Mouse (Mus musculus) neural tube, embryonic 13.5 days (tissue): ENCODE results near the gene Aim2. TPM values are rescaled to one million over a fixed set of nuclear protein-coding genes. Genes with fewer than 3 reads are reported as not detected.

Experiments used
- ATAC-seq: fragments of 200-750 bp; cut with Nextera tagmentation; 2 replicates; pipeline ENCODE4 v1.8.0; 2017; ENCODE audit warnings: low read depth, mild to moderate bottlenecking, moderate TSS enrichment, moderate library complexity
- H3K27ac ChIP-seq: fragments of 300-500 bp; sonication (generic); replicated peaks from 2 replicates; pipeline ENCODE4 v1.5.1; 2015; ENCODE audit warnings: moderate library complexity, mild to moderate bottlenecking, inconsistent platforms
- H3K27me3 ChIP-seq: fragments of 300-500 bp; sonication (generic); 2 replicates; pipeline ENCODE4 v1.6.1; 2015; ENCODE audit warnings: mild to moderate bottlenecking, inconsistent platforms
- H3K36me3 ChIP-seq: fragments of 300-500 bp; sonication (generic); 2 replicates; pipeline ENCODE4 v1.6.1; 2015; ENCODE audit warnings: mild to moderate bottlenecking, inconsistent platforms
- H3K4me1 ChIP-seq: fragments of 300-500 bp; sonication (generic); replicated peaks from 2 replicates; pipeline ENCODE4 v1.6.1; 2015; ENCODE audit warnings: inconsistent platforms
- H3K4me2 ChIP-seq: fragments of 300-500 bp; sonication (generic); 2 replicates; pipeline ENCODE4 v1.6.1; 2015; ENCODE audit warnings: inconsistent platforms, mild to moderate bottlenecking, moderate library complexity
- H3K4me3 ChIP-seq: fragments of 300-500 bp; sonication (generic); 2 replicates; pipeline ENCODE4 v1.5.1; 2015; ENCODE audit warnings: mild to moderate bottlenecking, inconsistent platforms
- H3K9ac ChIP-seq: fragments of 300-500 bp; sonication (generic); 2 replicates; pipeline ENCODE4 v1.6.1; 2015; ENCODE audit warnings: moderate library complexity, mild to moderate bottlenecking, inconsistent platforms
- H3K9me3 ChIP-seq: fragments of 300-500 bp; sonication (generic); 2 replicates; pipeline ENCODE4 v1.6.1; 2016; ENCODE audit warnings: inconsistent platforms
- WGBS: fragments of 180-500 bp; shearing (Covaris S2); methylation state at CpG from one replicate; pipeline ENCODE4 v1.1.7; 2015; 5-methylcytosine and 5-hydroxymethylcytosine counted together
- polyA plus RNA-seq: library from polyadenylated mRNA; unstranded; fragments of >200 nt; fragmentation: Nextera tagmentation; extraction: Ambion mirVana; gene quantifications from 2 replicates; pipeline ENCODE4 v1.2.1, GENCODE M21; 2015

Gene Aim2
- polyA plus RNA-seq, 1 experiment from 2014 or later: 2.3 TPM

DNA sequence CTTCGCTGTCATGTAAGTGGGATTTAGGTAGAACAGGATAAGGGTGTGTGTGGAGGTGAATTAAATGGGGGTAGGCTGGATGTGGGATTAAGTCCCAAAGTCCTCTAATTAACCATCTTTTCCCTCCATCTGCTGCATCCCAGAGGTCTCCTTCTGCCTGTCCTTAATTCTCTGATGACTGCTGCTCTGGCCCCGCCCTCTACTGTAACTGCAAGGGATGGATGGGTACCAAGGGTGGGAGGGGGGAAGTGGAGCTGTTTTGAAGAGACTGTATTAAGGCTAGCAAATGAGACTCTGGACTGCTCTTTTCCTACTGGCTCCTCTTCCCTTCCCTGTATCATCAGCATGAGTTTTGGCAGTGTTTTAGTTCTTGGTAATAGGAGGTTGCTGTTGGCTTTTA lies 18.9 kb downstream of the Aim2 start:
- H3K27ac ChIP-seq: no peak overlapping the region
- H3K9ac ChIP-seq: no peak overlapping the region
- no peak for ATAC-seq
- no peaks in the 10 kb centered on the region for H3K9me3 ChIP-seq
- 62% methylated on average over 2 of the region's 2 CpGs for WGBS
- no peak overlapping the region for H3K4me3 ChIP-seq
- peaks cover 43% of the 10 kb centered on the region for H3K4me1 ChIP-seq
- no peaks in the 10 kb centered on the region for H3K36me3 ChIP-seq
- no peak overlapping the region for H3K4me2 ChIP-seq
- no peaks in the 10 kb centered on the region for H3K27me3 ChIP-seq

DNA sequence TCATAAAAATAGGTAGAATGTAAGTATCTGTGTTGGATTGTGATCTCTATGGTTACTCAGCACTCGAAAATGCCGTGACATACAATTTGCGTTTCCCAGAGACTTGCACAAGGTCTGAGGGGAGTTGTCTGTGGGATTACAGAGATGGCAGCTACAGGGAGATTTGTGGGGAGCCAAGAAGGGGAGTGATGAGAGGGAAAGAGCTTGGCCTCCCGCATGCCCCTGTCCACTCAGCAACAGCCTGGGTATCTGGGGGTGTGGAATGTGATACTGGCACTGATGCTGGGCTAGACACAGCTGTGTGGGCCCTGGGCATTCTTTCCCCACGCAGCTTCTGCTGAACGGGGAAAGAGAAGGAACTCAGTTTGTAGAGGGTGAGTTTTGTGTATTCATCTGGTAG lies 19.8 kb downstream of the Aim2 start:
- peak overlapping the region; percentile 9; the same call in 1 of the 2 replicates for H3K27ac ChIP-seq
- no peaks in the 10 kb centered on the region for H3K27me3 ChIP-seq
- H3K9me3 ChIP-seq: no peaks in the 10 kb centered on the region
- H3K9ac ChIP-seq: no peak overlapping the region
- H3K36me3 ChIP-seq: no peaks in the 10 kb centered on the region
- H3K4me1 ChIP-seq: peaks cover 34% of the 10 kb centered on the region
- ATAC-seq: no peak
- 67% methylated on average over 6 of the region's 6 CpGs for WGBS
- no peak overlapping the region for H3K4me3 ChIP-seq
- no peak overlapping the region for H3K4me2 ChIP-seq

DNA sequence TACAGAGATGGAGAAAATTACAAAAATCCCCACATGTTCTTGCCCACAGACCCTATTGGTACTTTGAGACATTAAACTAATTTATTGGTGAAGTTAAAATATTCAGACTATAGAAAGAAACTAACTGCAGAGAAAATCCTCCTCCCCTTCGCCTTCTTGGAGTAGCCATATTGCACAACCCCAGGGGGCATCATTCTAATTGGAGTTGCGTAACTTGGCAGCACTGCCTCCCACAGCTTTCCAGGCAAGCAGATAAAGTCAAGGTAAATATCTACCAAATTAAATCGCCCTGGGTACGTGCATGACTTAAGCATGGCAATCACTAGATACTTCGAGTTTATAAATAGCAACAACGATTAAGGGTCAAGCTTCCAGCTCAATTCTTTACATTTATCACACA lies 20.9 kb downstream of the Aim2 start:
- Histone ChIP-seq H3K9me3 (no peaks in the 10 kb centered on the region), H3K27me3 (no peaks in the 10 kb centered on the region), H3K4me1 (peaks cover 25% of the 10 kb centered on the region; the same call in 1 of the 2 replicates), H3K4me3 (no peak overlapping the region), H3K36me3 (no peaks in the 10 kb centered on the region), H3K4me2 (no peak overlapping the region), H3K9ac (no peak overlapping the region), H3K27ac (no peak overlapping the region)
- WGBS: 72% methylated on average over 6 of the region's 6 CpGs
- no peak for ATAC-seq

DNA sequence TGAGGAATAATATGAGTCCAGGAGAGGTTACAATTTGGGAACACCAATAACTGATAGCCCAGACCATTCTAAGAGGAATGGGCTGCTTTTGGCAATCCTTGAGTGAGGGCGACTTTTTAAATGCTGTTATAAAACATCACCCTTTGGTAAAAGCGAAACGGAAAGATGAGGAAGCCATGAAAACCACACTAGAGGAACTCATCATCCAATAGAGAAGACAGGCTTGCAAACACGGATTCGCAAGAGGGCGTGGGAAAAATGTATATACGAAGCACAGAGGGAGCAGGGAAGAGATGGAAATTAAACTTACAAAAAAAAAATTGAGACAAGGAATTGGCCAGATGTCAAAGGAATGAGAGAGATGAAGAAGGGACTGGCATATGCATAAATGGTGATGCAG lies 23.3 kb downstream of the Aim2 start:
- no peaks in the 10 kb centered on the region for H3K36me3 ChIP-seq
- H3K9ac ChIP-seq: no peak overlapping the region
- no peaks in the 10 kb centered on the region for H3K9me3 ChIP-seq
- 82% methylated on average over 7 of the region's 7 CpGs for WGBS
- H3K4me3 ChIP-seq: no peak overlapping the region
- H3K27me3 ChIP-seq: no peaks in the 10 kb centered on the region
- peaks cover 18% of the 10 kb centered on the region; the same call in 1 of the 2 replicates for H3K4me1 ChIP-seq
- no peak overlapping the region for H3K4me2 ChIP-seq
- no peak for ATAC-seq
- H3K27ac ChIP-seq: no peak overlapping the region

DNA sequence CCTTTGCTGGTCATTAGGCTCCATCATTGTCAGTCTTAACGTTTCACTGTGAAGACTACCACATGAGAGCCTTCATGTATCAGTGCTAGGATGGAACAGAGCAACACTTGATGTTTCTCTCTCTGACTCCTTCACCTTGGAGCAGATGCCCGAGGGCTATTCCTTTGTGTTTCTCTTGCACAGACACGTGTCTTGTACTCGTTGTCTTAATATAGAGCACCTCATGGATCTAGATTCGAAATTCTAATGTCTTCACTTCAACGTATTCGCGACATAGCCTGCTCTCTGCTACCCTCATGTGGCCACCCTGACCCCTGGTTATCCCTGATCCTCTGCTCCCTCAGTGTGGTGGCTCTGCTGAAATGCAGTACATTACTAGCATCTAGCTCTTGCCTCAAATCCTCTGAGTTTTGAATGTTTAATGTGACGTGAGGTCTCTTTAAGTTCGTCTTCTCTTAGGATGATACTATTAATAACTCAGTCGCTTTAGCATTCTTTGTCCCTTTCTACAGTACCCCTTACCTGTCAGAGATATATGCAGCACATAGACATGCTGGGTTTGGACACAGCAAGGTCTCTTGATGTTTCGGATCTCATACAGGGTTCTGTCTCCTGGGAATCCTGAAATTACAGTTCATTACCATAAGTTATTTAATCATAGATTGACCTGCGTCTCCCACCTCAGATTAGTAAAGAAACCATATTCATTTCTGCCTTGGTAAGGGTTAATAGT lies 26.9 kb downstream of the Aim2 start:
- Histone ChIP-seq H3K4me1 (no peaks in the 10 kb centered on the region), H3K9me3 (no peaks in the 10 kb centered on the region), H3K9ac (no peak overlapping the region), H3K36me3 (no peaks in the 10 kb centered on the region), H3K4me3 (no peak overlapping the region), H3K4me2 (peak overlapping the region; percentile 35), H3K27me3 (no peaks in the 10 kb centered on the region), H3K27ac (no peak overlapping the region)
- 29% methylated on average over 13 of the region's 13 CpGs for WGBS
- ATAC-seq: peak; percentile 88

DNA sequence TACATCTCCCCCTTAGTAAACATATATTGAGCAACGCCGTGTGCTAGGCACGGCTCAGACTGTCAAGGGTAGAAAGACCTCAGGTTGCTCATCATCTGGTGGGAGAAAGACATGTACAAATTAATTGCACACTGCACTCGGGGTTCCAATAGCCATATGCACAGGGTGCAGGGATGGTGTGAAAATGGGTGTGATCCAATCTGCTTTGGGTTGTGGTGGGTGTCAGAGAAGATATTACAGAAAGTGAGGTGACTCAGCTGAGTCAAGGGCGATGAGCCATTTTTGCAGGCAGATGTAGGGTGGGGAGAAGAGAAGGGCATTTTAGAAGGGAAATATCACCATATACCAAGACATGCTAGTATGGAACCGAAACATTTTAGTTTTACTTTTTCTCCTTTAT lies 30.8 kb downstream of the Aim2 start:
- no peak overlapping the region for H3K27ac ChIP-seq
- no peak overlapping the region for H3K4me2 ChIP-seq
- H3K4me3 ChIP-seq: no peak overlapping the region
- H3K9me3 ChIP-seq: no peaks in the 10 kb centered on the region
- 92% methylated on average over 6 of the region's 6 CpGs for WGBS
- H3K36me3 ChIP-seq: no peaks in the 10 kb centered on the region
- H3K27me3 ChIP-seq: no peaks in the 10 kb centered on the region
- no peaks in the 10 kb centered on the region for H3K4me1 ChIP-seq
- no peak overlapping the region for H3K9ac ChIP-seq
- ATAC-seq: no peak

DNA sequence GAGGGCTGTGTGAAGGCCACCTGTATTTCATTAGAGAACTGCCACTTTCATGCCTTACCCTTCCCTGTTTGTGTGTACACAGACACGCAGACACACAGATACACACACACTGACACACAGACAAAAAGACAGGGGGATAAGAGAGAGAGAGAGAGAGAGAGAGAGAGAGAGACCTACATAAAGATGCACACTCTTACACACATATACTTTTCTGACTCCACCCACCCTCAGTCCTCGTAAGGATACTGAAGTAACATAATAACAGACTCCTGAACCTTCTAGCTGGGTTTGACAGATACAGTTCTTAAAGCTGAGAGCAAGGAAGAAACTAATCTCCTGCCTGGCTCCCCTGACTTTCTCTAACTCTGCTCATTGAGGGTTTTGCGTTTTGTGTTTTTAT lies 38.8 kb downstream of the Aim2 start:
- no peaks in the 10 kb centered on the region for H3K9me3 ChIP-seq
- H3K27me3 ChIP-seq: no peaks in the 10 kb centered on the region
- ATAC-seq: peak; percentile 75
- 9% methylated on average over 3 of the region's 3 CpGs for WGBS
- no peaks in the 10 kb centered on the region for H3K36me3 ChIP-seq
- H3K4me1 ChIP-seq: peaks cover 14% of the 10 kb centered on the region
- H3K4me2 ChIP-seq: peak overlapping the region; percentile 54
- peak overlapping the region; percentile 38 for H3K4me3 ChIP-seq
- H3K27ac ChIP-seq: peak overlapping the region; percentile 93
- peak overlapping the region; percentile 71 for H3K9ac ChIP-seq

DNA sequence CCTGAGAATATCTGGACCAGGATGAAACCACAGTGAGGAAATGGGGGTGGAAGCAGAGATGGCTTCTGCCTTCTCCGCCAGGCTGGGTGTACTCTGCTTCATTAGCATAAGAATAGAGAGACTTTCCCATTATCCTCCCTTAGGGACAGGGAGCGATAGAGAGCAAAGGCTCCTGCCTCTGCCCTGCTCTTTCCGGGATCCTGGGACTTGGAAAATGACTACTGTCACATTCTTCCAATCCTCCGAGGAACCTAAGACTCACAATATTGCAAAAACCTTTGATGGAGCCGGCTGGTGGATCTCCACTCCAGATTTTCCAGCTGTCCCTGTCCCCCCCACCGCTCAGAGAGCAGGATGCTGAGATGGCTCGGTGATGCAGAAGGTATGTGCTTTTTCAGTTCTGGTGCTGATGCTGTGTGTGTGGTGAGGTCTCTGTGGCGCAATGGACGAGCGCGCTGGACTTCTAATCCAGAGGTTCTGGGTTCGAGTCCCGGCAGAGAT lies 39.3 kb downstream of the Aim2 start:
- peak; percentile 96 for ATAC-seq
- H3K9me3 ChIP-seq: no peaks in the 10 kb centered on the region
- peak overlapping the region; percentile 93 for H3K27ac ChIP-seq
- peak overlapping the region; percentile 71 for H3K9ac ChIP-seq
- H3K36me3 ChIP-seq: no peaks in the 10 kb centered on the region
- peaks cover 14% of the 10 kb centered on the region for H3K4me1 ChIP-seq
- H3K4me3 ChIP-seq: peak overlapping the region; percentile 38
- no peaks in the 10 kb centered on the region for H3K27me3 ChIP-seq
- WGBS: 2% methylated on average over 13 of the region's 13 CpGs
- H3K4me2 ChIP-seq: peak overlapping the region; percentile 54

DNA sequence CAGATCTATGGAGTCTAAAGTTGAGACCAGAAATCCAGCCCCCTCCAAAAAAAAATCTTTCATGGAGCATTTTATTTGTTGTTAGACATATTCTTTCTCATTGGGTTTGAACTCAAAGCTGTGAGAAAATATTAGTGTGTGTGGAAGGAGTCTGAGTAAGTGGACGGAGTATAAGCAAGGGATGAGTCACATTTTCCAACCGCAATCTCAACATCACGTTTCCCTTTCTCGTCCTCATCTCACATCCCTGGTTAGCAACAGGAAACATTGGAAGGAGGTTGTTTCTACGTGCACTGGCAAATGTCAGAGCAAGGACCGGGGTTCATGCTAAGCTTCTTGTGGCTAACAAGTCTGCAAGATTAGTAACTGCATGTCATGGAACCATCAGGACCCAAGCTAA lies 41.1 kb downstream of the Aim2 start:
- 89% methylated on average over 6 of the region's 6 CpGs for WGBS
- Histone ChIP-seq H3K4me3 (no peak overlapping the region), H3K27me3 (no peaks in the 10 kb centered on the region), H3K9me3 (no peaks in the 10 kb centered on the region), H3K9ac (no peak overlapping the region), H3K36me3 (no peaks in the 10 kb centered on the region), H3K27ac (no peak overlapping the region), H3K4me1 (peaks cover 14% of the 10 kb centered on the region), H3K4me2 (no peak overlapping the region)
- no peak for ATAC-seq

DNA sequence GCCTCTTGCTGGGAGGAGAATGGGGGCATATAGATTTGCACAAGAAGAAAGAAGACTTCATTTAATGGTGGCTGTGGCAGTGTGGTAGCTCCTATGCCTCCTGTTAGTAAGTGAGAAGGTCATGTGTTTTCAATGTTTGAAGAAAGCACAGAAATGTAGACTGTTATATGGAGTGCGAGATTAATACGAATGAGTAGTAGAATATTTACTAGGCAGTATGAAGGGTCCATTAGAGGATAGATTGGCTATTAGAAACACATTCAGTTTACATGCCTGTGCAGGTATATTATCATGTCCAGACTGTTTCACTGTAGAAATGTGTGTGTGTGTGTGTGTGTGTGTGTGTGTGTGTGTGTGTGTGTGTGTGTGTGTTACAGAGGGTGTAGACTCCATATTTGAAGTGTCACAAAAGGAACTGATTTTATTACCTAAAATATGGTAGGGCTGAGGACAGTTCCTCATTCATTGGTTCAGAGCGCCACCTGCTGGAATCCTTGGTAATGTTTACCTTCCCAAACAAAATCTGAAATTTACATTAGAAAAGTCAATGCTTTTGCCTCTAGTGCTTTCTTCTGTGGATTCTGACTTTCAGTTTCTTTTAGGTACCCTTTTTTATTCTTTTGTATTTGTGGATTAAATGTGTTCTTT lies 47.8 kb downstream of the Aim2 start:
- ATAC-seq: peak; percentile 86
- Histone ChIP-seq H3K27ac (no peak overlapping the region), H3K4me2 (no peak overlapping the region), H3K27me3 (no peaks in the 10 kb centered on the region), H3K9ac (no peak overlapping the region), H3K36me3 (no peaks in the 10 kb centered on the region), H3K4me1 (no peaks in the 10 kb centered on the region), H3K9me3 (no peaks in the 10 kb centered on the region), H3K4me3 (no peak overlapping the region)
- WGBS: 32% methylated on average over 3 of the region's 3 CpGs

DNA sequence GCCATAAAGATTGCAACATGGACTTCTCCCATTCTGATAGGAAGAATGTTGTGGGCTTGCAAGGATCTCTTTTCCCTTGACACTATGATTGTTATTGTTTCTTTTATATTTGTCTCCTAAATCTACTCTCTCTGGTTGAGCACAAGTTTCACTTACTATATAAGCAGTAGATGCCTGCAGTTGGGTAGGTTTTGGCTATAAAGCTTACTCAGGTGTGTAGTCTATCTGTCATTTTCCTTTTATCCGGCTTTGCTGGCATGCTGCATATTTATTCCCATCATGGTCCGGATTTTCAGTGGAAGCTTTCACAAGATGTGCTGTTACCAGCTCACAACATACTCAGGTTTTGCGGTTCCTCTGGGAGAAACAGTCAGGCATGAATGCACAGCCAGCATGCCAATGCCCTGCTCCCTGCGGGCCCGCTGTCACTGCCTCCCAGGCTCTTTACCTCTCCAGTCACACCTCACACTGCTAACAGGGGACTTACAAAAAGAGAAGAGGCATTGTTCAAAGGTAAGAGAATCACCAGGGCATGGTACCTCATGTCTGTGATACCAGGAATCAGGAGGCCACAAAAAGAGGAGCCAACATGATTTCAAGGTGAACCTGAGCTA lies 54.1 kb downstream of the Aim2 start:
- no peak overlapping the region for H3K4me3 ChIP-seq
- H3K27ac ChIP-seq: peak overlapping the region; percentile 70
- H3K4me2 ChIP-seq: no peak overlapping the region
- peak; percentile 63; the same call in 1 of the 2 replicates for ATAC-seq
- H3K27me3 ChIP-seq: no peaks in the 10 kb centered on the region
- H3K4me1 ChIP-seq: peaks cover 4% of the 10 kb centered on the region; the same call in 1 of the 2 replicates
- H3K9ac ChIP-seq: no peak overlapping the region
- WGBS: 62% methylated on average over 5 of the region's 5 CpGs
- H3K36me3 ChIP-seq: no peaks in the 10 kb centered on the region
- no peaks in the 10 kb centered on the region for H3K9me3 ChIP-seq

DNA sequence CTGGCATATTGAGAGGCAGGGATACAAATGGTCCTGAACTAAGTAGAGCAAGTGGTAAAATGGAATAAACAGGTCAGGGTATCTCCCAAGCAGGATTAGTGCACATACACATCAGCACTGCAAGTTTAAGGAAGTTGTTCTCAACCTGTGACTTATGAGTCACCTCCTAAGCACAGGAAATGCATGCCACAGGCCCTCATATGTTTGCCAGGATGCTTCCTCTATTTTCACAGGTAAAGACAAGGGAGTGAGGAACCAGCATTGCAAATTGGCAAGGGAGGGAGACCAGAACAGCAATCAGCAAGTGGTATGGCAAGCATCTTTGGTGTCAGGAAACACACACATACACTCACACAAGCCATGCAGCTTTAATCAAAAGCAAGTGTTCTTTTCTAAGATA lies 58.4 kb downstream of the Aim2 start:
- Histone ChIP-seq H3K4me2 (no peak overlapping the region), H3K36me3 (no peaks in the 10 kb centered on the region), H3K9me3 (no peaks in the 10 kb centered on the region), H3K9ac (no peak overlapping the region), H3K4me1 (peaks cover 4% of the 10 kb centered on the region; the same call in 1 of the 2 replicates), H3K4me3 (no peak overlapping the region), H3K27ac (no peak overlapping the region), H3K27me3 (no peaks in the 10 kb centered on the region)
- no peak for ATAC-seq
